Mouse (Mus musculus): ENCODE data around the gene Cdc14a. TPM values are rescaled to one million over a fixed set of nuclear protein-coding genes. Genes with fewer than 3 reads are reported as not detected.

The Cdc14a gene
- polyA plus RNA-seq, 1 experiment from 2014 or later, result 3.9 TPM

GRCm38 (mm10) chr3:116266360-116266759 is 157.5 kb downstream of the Cdc14a start:
- 63% methylated on average over 3 of the region's 3 CpGs for WGBS
- Histone ChIP-seq H3K4me1 (replicated peaks) (no peaks in the 10 kb centered on the region), H3K27ac (no peak overlapping the region), H3K4me3 (no peak overlapping the region), H3K27me3 (no peaks in the 10 kb centered on the region), H3K36me3 (no peaks in the 10 kb centered on the region), H3K9ac (no peak overlapping the region), H3K9me3 (replicated peaks) (no peaks in the 10 kb centered on the region), H3K4me2 (no peak overlapping the region)
- no peak for ATAC-seq (replicated peaks; ENCODE audit: insufficient number of reproducible peaks, insufficient read depth, low FRiP score, low read depth)

- no peaks in the 10 kb centered on the region for H3K9me3 ChIP-seq (replicated peaks)
- no peak overlapping the region for H3K27ac ChIP-seq
- no peaks in the 10 kb centered on the region for H3K27me3 ChIP-seq
- no peaks in the 10 kb centered on the region for H3K4me1 ChIP-seq (replicated peaks)
- no peak for ATAC-seq (replicated peaks; ENCODE audit: insufficient number of reproducible peaks, insufficient read depth, low FRiP score, low read depth)
- WGBS, result 59% methylated on average over 1 of the region's 1 CpGs
- no peak overlapping the region for H3K9ac ChIP-seq
- H3K4me2 ChIP-seq, result no peak overlapping the region
- H3K4me3 ChIP-seq, result no peak overlapping the region
- H3K36me3 ChIP-seq, result no peaks in the 10 kb centered on the region
Measured at GRCm38 (mm10) chr3:116263977-116264376, 159.9 kb downstream of the Cdc14a start.

- Histone ChIP-seq H3K9me3 (replicated peaks) (no peaks in the 10 kb centered on the region), H3K4me1 (replicated peaks) (no peaks in the 10 kb centered on the region), H3K4me3 (no peak overlapping the region), H3K27ac (no peak overlapping the region), H3K4me2 (no peak overlapping the region), H3K36me3 (no peaks in the 10 kb centered on the region), H3K27me3 (no peaks in the 10 kb centered on the region), H3K9ac (no peak overlapping the region)
- 77% methylated on average over 5 of the region's 5 CpGs for WGBS
- no peak for ATAC-seq (replicated peaks; ENCODE audit: insufficient number of reproducible peaks, insufficient read depth, low FRiP score, low read depth)
Measured at GRCm38 (mm10) chr3:116263061-116263460, 160.8 kb downstream of the Cdc14a start.

GRCm38 (mm10) chr3:116256104-116256503 is 167.7 kb downstream of the Cdc14a start:
- Histone ChIP-seq H3K9ac (no peak overlapping the region), H3K27ac (no peak overlapping the region), H3K36me3 (no peaks in the 10 kb centered on the region), H3K4me2 (no peak overlapping the region), H3K9me3 (replicated peaks) (no peaks in the 10 kb centered on the region), H3K4me3 (no peak overlapping the region), H3K27me3 (peaks cover 41% of the 10 kb centered on the region), H3K4me1 (replicated peaks) (peaks cover 23% of the 10 kb centered on the region)
- no peak for ATAC-seq (replicated peaks; ENCODE audit: insufficient number of reproducible peaks, insufficient read depth, low FRiP score, low read depth)
- 65% methylated on average over 5 of the region's 5 CpGs for WGBS

GRCm38 (mm10) chr3:116253077-116253531 is 170.7 kb downstream of the Cdc14a start, which contains the start of gene Gpr88:
TSS of gene Gpr88 (minus strand) at chr3:116253503.
- Histone ChIP-seq H3K4me2 (peak within 1 kb of the TSS; percentile 100), H3K27me3 (peaks cover 68% of the 10 kb centered on the region), H3K36me3 (no peaks in the 10 kb centered on the region), H3K9me3 (replicated peaks) (no peaks in the 10 kb centered on the region), H3K9ac (peak within 1 kb of the TSS; percentile 53), H3K4me3 (peak within 1 kb of the TSS; percentile 63), H3K27ac (no peak within 1 kb of the TSS), H3K4me1 (replicated peaks) (peaks cover 23% of the 10 kb centered on the region)
- 5% methylated on average over 9 of the region's 9 CpGs for WGBS
- peak; percentile 69 for ATAC-seq (replicated peaks; ENCODE audit: insufficient number of reproducible peaks, insufficient read depth, low FRiP score, low read depth)

- Histone ChIP-seq H3K9ac (peak overlapping the region; percentile 53), H3K4me1 (replicated peaks) (peaks cover 23% of the 10 kb centered on the region), H3K36me3 (no peaks in the 10 kb centered on the region), H3K27me3 (peaks cover 68% of the 10 kb centered on the region), H3K9me3 (replicated peaks) (no peaks in the 10 kb centered on the region), H3K4me3 (peak overlapping the region; percentile 63), H3K4me2 (peak overlapping the region; percentile 100), H3K27ac (no peak overlapping the region)
- ATAC-seq (replicated peaks; ENCODE audit: insufficient number of reproducible peaks, insufficient read depth, low FRiP score, low read depth), result peak; percentile 20; the same call in 1 of the 2 replicates
- 1% methylated on average over 48 of the region's 48 CpGs for WGBS
Measured at GRCm38 (mm10) chr3:116252255-116253040, 171.4 kb downstream of the Cdc14a start.

- Histone ChIP-seq H3K4me3 (peak overlapping the region; percentile 63), H3K9ac (peak overlapping the region; percentile 53), H3K27ac (no peak overlapping the region), H3K36me3 (no peaks in the 10 kb centered on the region), H3K4me2 (peak overlapping the region; percentile 100), H3K4me1 (replicated peaks) (peaks cover 23% of the 10 kb centered on the region), H3K9me3 (replicated peaks) (no peaks in the 10 kb centered on the region), H3K27me3 (peaks cover 68% of the 10 kb centered on the region)
- under 1% methylated on average over 86 of the region's 86 CpGs for WGBS
- peak; percentile 56; the same call in 1 of the 2 replicates for ATAC-seq (replicated peaks; ENCODE audit: insufficient number of reproducible peaks, insufficient read depth, low FRiP score, low read depth)
Measured at GRCm38 (mm10) chr3:116251481-116252254, 172.2 kb downstream of the Cdc14a start.

- H3K9ac ChIP-seq, result no peak overlapping the region
- ATAC-seq (replicated peaks; ENCODE audit: insufficient number of reproducible peaks, insufficient read depth, low FRiP score, low read depth), result no peak
- H3K27me3 ChIP-seq, result peaks cover 51% of the 10 kb centered on the region
- no peaks in the 10 kb centered on the region for H3K36me3 ChIP-seq
- 81% methylated on average over 2 of the region's 2 CpGs for WGBS
- H3K4me1 ChIP-seq (replicated peaks), result peaks cover 23% of the 10 kb centered on the region
- H3K9me3 ChIP-seq (replicated peaks), result no peaks in the 10 kb centered on the region
- no peak overlapping the region for H3K27ac ChIP-seq
- no peak overlapping the region for H3K4me2 ChIP-seq
- H3K4me3 ChIP-seq, result no peak overlapping the region
Measured at GRCm38 (mm10) chr3:116249026-116249425, 174.8 kb downstream of the Cdc14a start.

- 38% methylated on average over 6 of the region's 6 CpGs for WGBS
- no peaks in the 10 kb centered on the region for H3K36me3 ChIP-seq
- H3K4me3 ChIP-seq, result no peak overlapping the region
- no peak overlapping the region for H3K4me2 ChIP-seq
- peaks cover 11% of the 10 kb centered on the region for H3K27me3 ChIP-seq
- no peaks in the 10 kb centered on the region for H3K9me3 ChIP-seq (replicated peaks)
- ATAC-seq (replicated peaks; ENCODE audit: insufficient number of reproducible peaks, insufficient read depth, low FRiP score, low read depth), result no peak
- H3K4me1 ChIP-seq (replicated peaks), result no peaks in the 10 kb centered on the region
- no peak overlapping the region for H3K27ac ChIP-seq
- no peak overlapping the region for H3K9ac ChIP-seq
Measured at GRCm38 (mm10) chr3:116244476-116244875, 179.4 kb downstream of the Cdc14a start.

GRCm38 (mm10) chr3:116242685-116243084 is 181.1 kb downstream of the Cdc14a start:
- no peaks in the 10 kb centered on the region for H3K27me3 ChIP-seq
- no peak overlapping the region for H3K27ac ChIP-seq
- H3K4me1 ChIP-seq (replicated peaks), result no peaks in the 10 kb centered on the region
- H3K36me3 ChIP-seq, result no peaks in the 10 kb centered on the region
- no peak overlapping the region for H3K4me2 ChIP-seq
- ATAC-seq (replicated peaks; ENCODE audit: insufficient number of reproducible peaks, insufficient read depth, low FRiP score, low read depth), result no peak
- no peaks in the 10 kb centered on the region for H3K9me3 ChIP-seq (replicated peaks)
- no peak overlapping the region for H3K9ac ChIP-seq
- H3K4me3 ChIP-seq, result no peak overlapping the region
- WGBS, result 76% methylated on average over 9 of the region's 9 CpGs

GRCm38 (mm10) chr3:116237527-116237926 is 186.3 kb downstream of the Cdc14a start:
- Histone ChIP-seq H3K4me3 (no peak overlapping the region), H3K27me3 (no peaks in the 10 kb centered on the region), H3K4me1 (replicated peaks) (no peaks in the 10 kb centered on the region), H3K27ac (no peak overlapping the region), H3K9me3 (replicated peaks) (no peaks in the 10 kb centered on the region), H3K4me2 (no peak overlapping the region), H3K36me3 (no peaks in the 10 kb centered on the region), H3K9ac (no peak overlapping the region)
- WGBS, result 85% methylated on average over 5 of the region's 5 CpGs
- no peak for ATAC-seq (replicated peaks; ENCODE audit: insufficient number of reproducible peaks, insufficient read depth, low FRiP score, low read depth)

All from heart, embryonic 15.5 days (tissue).